Mouse (Mus musculus) brown adipose tissue, adult 24 weeks (tissue): ENCODE results near the gene Dolpp1. TPM values are rescaled to one million over a fixed set of nuclear protein-coding genes. Genes with fewer than 3 reads are reported as not detected.

Experiments
- polyA plus RNA-seq: library from polyadenylated mRNA; stranded (reverse); fragments of >200 nt; gene quantifications from 2 replicates; pipeline ENCODE4 v1.2.4, GENCODE M21; 2012; ENCODE audit not compliant: missing spikeins, insufficient read depth, insufficient read length

The Dolpp1 gene
- polyA plus RNA-seq, 1 experiment, result 10.4 TPM

Other genes starting within 250 kb of the Dolpp1 start
- 64.4 and 85.8 TPM in 2 replicates for gene Endog, start 220.8 kb upstream of the Dolpp1 start, polyA plus RNA-seq
- 11.0 and 12.7 TPM in 2 replicates for gene Spout1, start 213.8 kb upstream of the Dolpp1 start, polyA plus RNA-seq
- gene Kyat1, start 186.4 kb upstream of the Dolpp1 start, polyA plus RNA-seq, result 17.4 and 19.1 TPM in 2 replicates
- gene Lrrc8a, start 154.5 kb upstream of the Dolpp1 start, polyA plus RNA-seq, result 11.9 and 14.8 TPM in 2 replicates
- gene Gm28035, start 151.7 kb upstream of the Dolpp1 start, polyA plus RNA-seq, result not detected in 2 replicates
- gene Phyhd1, start 126.1 kb upstream of the Dolpp1 start, polyA plus RNA-seq, result 16.2 and 19.3 TPM in 2 replicates
- gene Gm28038, start 111.2 kb upstream of the Dolpp1 start, polyA plus RNA-seq, result not detected in 2 replicates
- gene Dolk, start 105.9 kb upstream of the Dolpp1 start, polyA plus RNA-seq, result 37.8 and 40.5 TPM in 2 replicates
- 10.9 and 19.5 TPM in 2 replicates for gene Nup188, start 105.9 kb upstream of the Dolpp1 start, polyA plus RNA-seq
- gene Sh3glb2, start 32.9 kb upstream of the Dolpp1 start, polyA plus RNA-seq, result 66.4 and 76.9 TPM in 2 replicates
- 77.1 and 78.5 TPM in 2 replicates for gene Miga2, start 28.0 kb upstream of the Dolpp1 start, polyA plus RNA-seq
- 378 and 560 TPM in 2 replicates for gene Crat, start 23.6 kb downstream of the Dolpp1 start, polyA plus RNA-seq
- gene Ptpa, start 23.8 kb downstream of the Dolpp1 start, polyA plus RNA-seq, result 83.8 and 94.3 TPM in 2 replicates
- 2.5 and 3.5 TPM in 2 replicates for gene Ier5l, start 82.0 kb downstream of the Dolpp1 start, polyA plus RNA-seq
- not detected in 2 replicates for gene Cstad, start 202.8 kb downstream of the Dolpp1 start, polyA plus RNA-seq